Mouse (Mus musculus) megakaryocyte-erythroid progenitor cell, adult 5-6 weeks (primary cell): Measurements from ENCODE around the gene Allc. TPM values are rescaled to one million over a fixed set of nuclear protein-coding genes. Genes with fewer than 3 reads are reported as not detected.

ENCODE experiments used
- ATAC-seq: replicated peaks from 2 replicates; pipeline ENCODE4 v1.8.0; 2016; ENCODE audit warnings: mild to moderate bottlenecking, inconsistent platforms; ENCODE audit not compliant: severe bottlenecking, poor library complexity, low FRiP score, low TSS enrichment
- total RNA-seq, 2 experiments: library from RNA; stranded (forward) in 1 of 2; stranded (reverse) in 1 of 2; fragments of 200-1000, 215-1000 nt in 1 of 2; fragments of >200 nt in 1 of 2; fragmentation: Nextera tagmentation in 1 of 2; gene quantifications; 2 replicates each; pipeline ENCODE4 v1.2.3; 2014 to 2017

The Allc gene
- total RNA-seq (2014; fragmentation: Nextera tagmentation) (not detected in 2 replicates), total RNA-seq (2017) (not detected in 2 replicates)

DNA sequence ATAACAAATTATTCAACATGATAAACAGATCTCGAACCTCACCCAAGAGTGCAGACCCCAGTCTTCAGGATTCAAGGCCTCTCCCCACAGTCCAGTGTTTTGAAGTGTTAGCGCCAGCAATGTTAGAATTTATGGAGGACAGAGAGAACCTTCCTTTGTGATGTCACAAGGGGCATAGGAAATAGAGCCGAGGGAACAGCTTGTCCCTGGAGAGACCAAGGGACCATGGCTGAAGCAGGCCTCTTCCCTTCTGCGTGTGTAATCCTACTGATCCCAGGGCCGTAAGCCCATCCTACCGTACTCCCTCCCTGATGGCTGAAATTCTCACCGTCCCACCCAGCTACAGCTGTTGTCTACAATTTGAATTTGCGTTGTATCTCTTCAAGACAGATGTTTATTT is at the start of gene Allc:
Gene Allc (minus strand): TSS at position 101 of the 400 bp plus-strand sequence.
- no peak for ATAC-seq

- ATAC-seq = 0 out of 2 replicates have a peak, but pooled peaks have one; percentile 21
Measured at GRCm38 (mm10) chr12:28628436-28628835, 46.1 kb upstream of the Allc start.

- no peak for ATAC-seq
Measured at GRCm38 (mm10) chr12:28627092-28627491, 44.8 kb upstream of the Allc start.

GRCm38 (mm10) chr12:28625407-28625806 is 43.1 kb upstream of the Allc start:
- ATAC-seq = no peak

DNA sequence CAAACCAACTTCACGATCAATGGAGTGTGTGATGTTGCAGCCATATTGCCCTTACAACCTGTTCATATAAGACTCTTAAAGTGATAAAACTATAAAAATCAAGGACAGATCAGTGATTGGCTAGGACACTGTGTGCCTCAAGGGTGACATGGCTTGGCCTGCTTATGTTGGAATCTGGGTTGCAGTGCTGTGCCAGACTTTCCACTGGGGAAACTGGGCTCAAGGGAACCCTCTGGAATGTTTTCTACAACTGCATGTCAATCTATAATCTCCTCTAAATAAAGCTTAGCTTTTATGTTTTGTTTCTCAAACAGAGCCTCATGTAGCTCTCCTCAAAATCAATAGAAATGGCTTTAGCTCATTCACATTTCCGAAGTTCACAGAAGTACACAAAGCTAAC is 41.9 kb upstream of the Allc start:
- no peak for ATAC-seq

GRCm38 (mm10) chr12:28623195-28623594 is 40.9 kb upstream of the Allc start, which contains the start of gene Colec11:
TSS of gene Colec11 (minus strand) at chr12:28623377.
- peak; percentile 24; the same call in 1 of the 2 replicates for ATAC-seq

DNA sequence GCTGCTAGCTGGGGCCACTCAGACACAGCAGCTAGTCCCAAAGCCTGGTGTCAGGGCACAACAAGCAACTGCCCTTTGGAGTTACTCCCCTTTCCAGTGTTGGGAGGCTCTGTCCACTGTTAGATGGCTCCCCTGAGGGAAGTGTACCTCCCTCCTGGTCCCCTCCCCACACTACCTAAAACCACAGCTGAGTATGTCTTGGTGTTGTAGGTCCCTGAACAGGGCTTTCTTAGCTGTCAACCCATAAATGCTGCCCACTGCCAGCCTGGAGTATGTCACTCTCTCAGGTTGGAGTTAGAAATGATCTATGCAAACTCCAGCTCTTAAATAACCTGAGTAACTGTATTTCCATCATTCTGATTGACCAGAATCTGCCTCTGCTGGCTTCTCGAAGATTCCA is 40.3 kb upstream of the Allc start:
- no peak for ATAC-seq

DNA sequence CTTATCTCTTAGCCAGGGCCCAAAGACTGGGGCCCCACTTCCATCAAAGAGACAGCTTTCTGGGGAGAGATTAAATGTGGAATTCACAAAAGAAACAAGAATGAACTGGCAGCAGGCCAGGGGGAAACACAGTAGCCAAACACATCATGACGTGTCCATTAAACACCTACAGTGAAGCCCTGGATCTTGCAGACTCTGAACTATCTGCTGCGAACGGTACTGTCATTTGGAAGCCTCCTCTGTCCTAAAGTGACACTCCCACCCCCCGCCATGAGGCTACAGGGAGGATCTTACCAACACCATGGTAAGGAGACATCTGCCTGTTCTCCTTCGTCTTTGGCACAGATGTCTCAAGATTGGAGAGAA is 39.8 kb upstream of the Allc start:
- peak; percentile 21 for ATAC-seq

- peak; percentile 20; the same call in 1 of the 2 replicates for ATAC-seq
Measured at GRCm38 (mm10) chr12:28621451-28622166, 39.3 kb upstream of the Allc start.

- no peak for ATAC-seq
Measured at GRCm38 (mm10) chr12:28617297-28617696, 35.0 kb upstream of the Allc start.

- ATAC-seq = no peak
Measured at GRCm38 (mm10) chr12:28614401-28614800, 32.1 kb upstream of the Allc start.

DNA sequence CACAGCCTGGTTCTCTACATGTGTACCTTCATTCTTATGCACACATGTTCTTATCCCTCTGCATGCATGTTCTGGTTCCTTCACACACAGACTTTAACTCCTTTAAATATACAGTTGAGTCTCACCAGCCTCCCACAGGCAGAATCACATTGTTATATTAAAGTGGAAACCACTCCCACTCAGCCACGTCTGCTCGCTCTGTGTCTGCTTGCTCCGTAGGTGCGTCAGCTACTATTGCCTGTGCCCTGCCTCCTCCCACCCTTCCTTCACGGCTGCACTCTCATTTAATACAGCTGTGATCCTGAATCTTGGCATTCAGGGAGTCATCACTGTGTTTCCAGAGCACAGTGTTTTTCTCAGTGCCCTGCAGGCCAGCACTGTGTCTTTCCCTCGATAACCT is 30.1 kb upstream of the Allc start:
- ATAC-seq = no peak

- no peak for ATAC-seq
Measured at GRCm38 (mm10) chr12:28607546-28608305, 25.4 kb upstream of the Allc start.

GRCm38 (mm10) chr12:28603494-28603893 is 21.2 kb upstream of the Allc start:
- no peak for ATAC-seq

GRCm38 (mm10) chr12:28602259-28602658 is 19.9 kb upstream of the Allc start:
- no peak for ATAC-seq

- ATAC-seq = no peak
Measured at GRCm38 (mm10) chr12:28598526-28598991, 16.2 kb upstream of the Allc start.

GRCm38 (mm10) chr12:28598110-28598509 is 15.8 kb upstream of the Allc start:
- ATAC-seq = no peak

- no peak for ATAC-seq
Measured at GRCm38 (mm10) chr12:28597699-28598098, 15.4 kb upstream of the Allc start.

GRCm38 (mm10) chr12:28596851-28597250 is 14.5 kb upstream of the Allc start:
- no peak for ATAC-seq

- no peak for ATAC-seq
Measured at GRCm38 (mm10) chr12:28590428-28590827, 8.1 kb upstream of the Allc start.
